Mouse (Mus musculus) neural tube, embryonic 12.5 days (tissue): ENCODE results near the gene Gm10338. TPM values are rescaled to one million over a fixed set of nuclear protein-coding genes. Genes with fewer than 3 reads are reported as not detected.
A peak's percentile ranks its signal among the peaks of the same experiment; 100 is the strongest.
"Not testable (repeated sequence)": the region's sequence is repeated elsewhere in the genome, so short reads cannot be mapped to it uniquely, and the experiment has no call there.

Source experiments
- ATAC-seq: fragments of 200-750 bp; cut with Nextera tagmentation; 2 replicates; pipeline ENCODE4 v1.8.0; 2017; ENCODE audit warnings: low read depth, mild to moderate bottlenecking, moderate TSS enrichment, moderate library complexity; ENCODE audit not compliant: low FRiP score
- H3K27ac ChIP-seq: fragments of 300-500 bp; sonication (generic); 2 replicates; pipeline ENCODE4 v1.5.1; 2016
- H3K27me3 ChIP-seq: fragments of 300-500 bp; sonication (generic); replicated peaks from 2 replicates; pipeline ENCODE4 v1.6.1; 2016; ENCODE audit warnings: mild to moderate bottlenecking
- H3K36me3 ChIP-seq: fragments of 300-500 bp; sonication (generic); 2 replicates; pipeline ENCODE4 v1.6.1; 2016; ENCODE audit warnings: mild to moderate bottlenecking
- H3K4me1 ChIP-seq: fragments of 300-500 bp; sonication (generic); 2 replicates; pipeline ENCODE4 v1.6.1; 2016
- H3K4me2 ChIP-seq: fragments of 300-500 bp; sonication (generic); replicated peaks from 2 replicates; pipeline ENCODE4 v1.6.1; 2016; ENCODE audit warnings: mild to moderate bottlenecking
- H3K4me3 ChIP-seq: fragments of 300-500 bp; sonication (generic); 2 replicates; pipeline ENCODE4 v1.5.1; 2016
- H3K9ac ChIP-seq: fragments of 300-500 bp; sonication (generic); 2 replicates; pipeline ENCODE4 v1.6.1; 2016; ENCODE audit warnings: mild to moderate bottlenecking
- H3K9me3 ChIP-seq: fragments of 300-500 bp; sonication (generic); 2 replicates; pipeline ENCODE4 v1.6.1; 2016; ENCODE audit warnings: mild to moderate bottlenecking
- WGBS: fragments of 180-500 bp; shearing (Covaris S2); methylation state at CpG from one replicate; pipeline ENCODE4 v1.1.7; 2016; 5-methylcytosine and 5-hydroxymethylcytosine counted together
- polyA plus RNA-seq: library from polyadenylated mRNA; unstranded; fragments of >200 nt; fragmentation: Nextera tagmentation; extraction: Ambion mirVana; gene quantifications from 2 replicates; pipeline ENCODE4 v1.2.1, GENCODE M21; 2016

Gene Gm10338
- not detected in 2 replicates for polyA plus RNA-seq

DNA sequence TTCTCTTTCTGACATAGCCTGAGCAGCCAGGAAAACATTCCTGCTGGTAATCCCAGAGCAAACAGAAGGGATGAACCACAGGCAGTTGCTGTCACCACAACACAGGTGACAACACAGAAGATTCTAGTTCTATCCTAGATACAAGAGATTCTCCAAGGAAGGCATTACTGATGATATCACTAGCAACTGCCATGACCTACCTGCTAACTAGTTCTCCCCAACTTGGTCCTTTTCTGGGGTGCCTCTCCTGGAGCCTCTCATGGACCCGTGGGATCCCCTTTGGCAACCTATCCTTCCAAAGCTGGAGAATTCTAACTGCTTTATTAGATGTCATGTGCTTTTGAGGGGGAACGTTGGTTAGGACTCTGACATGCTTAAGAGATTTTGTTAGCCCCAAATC is at the start of gene Gm10338:
TSS of gene Gm10338 (minus strand) at position 101 of the 400 bp plus-strand sequence.
- not testable (repeated sequence) for H3K9ac ChIP-seq, H3K4me1 ChIP-seq, H3K4me2 ChIP-seq, H3K36me3 ChIP-seq, H3K27me3 ChIP-seq, ATAC-seq, H3K4me3 ChIP-seq, H3K27ac ChIP-seq, H3K9me3 ChIP-seq
- no CpG with 5 or more reads among the region's 2 CpGs for WGBS

DNA sequence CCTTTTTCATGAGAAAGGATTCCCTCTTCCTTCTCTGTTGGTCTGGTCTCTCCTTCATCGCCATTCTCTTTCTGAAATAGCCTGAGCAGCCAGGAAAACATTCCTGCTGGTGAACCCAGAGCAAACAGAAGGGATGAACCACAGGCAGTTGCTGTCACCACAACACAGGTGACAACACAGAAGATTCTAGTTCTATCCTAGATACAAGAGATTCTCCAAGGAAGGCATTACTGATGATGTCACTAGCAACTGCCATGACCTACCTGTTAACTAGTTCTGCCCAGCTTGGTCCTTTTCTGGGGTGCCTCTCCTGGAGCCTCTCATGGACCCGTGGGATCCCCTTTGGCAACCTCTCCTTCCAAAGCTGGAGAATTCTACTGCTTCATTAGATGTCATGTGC is 48.5 kb upstream of the Gm10338 start, which contains the start of gene Gm10128:
TSS of gene Gm10128 (minus strand) at position 101 of the 400 bp plus-strand sequence.
- not testable (repeated sequence) for H3K27ac ChIP-seq, H3K9me3 ChIP-seq, H3K4me1 ChIP-seq, H3K27me3 ChIP-seq, H3K4me2 ChIP-seq, H3K4me3 ChIP-seq, ATAC-seq, H3K36me3 ChIP-seq, H3K9ac ChIP-seq
- no CpG with 5 or more reads among the region's 2 CpGs for WGBS

DNA sequence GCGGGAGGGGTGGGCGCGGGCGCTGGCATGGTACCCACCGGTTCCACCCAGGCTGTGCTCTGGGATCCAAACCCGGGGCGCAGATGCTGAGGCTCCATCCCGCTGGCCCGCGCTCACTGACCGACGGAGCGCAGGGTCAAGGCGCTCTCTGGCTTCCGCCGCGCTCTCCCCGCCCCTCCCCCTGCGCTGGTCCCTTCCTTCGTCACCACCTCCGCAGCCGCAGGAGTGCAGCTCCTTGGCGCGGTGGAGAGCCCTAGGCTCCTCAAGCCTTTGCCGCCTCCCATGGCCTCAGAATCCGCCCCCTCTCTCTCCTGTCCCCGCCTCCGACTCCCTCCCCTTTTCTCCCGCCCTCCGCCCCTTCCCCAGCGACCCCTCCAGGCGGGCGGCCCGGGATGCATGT is 27.0 kb downstream of the Gm10338 start, which contains the start of gene Gm3558:
TSS of gene Gm3558 (minus strand) at position 185 of the 400 bp plus-strand sequence.
- H3K4me2 ChIP-seq = peak within 1 kb of the TSS; percentile 66
- H3K9ac ChIP-seq = 0 out of 2 replicates have a peak within 1 kb of the TSS, but pooled peaks have one; percentile 21
- H3K9me3 ChIP-seq, ATAC-seq, H3K27ac ChIP-seq, H3K27me3 ChIP-seq, H3K4me1 ChIP-seq, H3K36me3 ChIP-seq: not testable (repeated sequence)
- 0% methylated on average over 1 of the region's 34 CpGs for WGBS
- peak within 1 kb of the TSS; percentile 45 for H3K4me3 ChIP-seq

DNA sequence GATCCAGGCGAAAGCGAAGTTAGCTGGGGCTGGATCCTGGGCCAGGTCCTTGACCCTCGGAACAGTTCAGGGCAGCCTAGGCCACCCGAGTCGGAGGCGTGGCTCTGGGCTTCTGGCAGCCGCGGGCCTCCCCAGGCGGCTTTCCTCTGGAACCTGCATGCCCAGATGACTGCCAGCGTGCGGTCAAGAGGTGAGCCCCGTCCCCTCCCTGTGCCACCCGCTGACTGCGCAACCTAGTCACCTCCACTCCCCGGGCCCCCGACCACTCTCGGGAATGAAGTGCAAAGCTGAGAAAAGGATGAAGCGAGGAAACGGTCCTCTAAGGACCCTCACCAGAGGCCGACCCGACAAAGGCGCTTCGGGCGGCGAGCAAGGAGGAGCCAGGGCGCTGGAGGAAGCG is 27.5 kb downstream of the Gm10338 start:
- 0 out of 2 replicates have a peak overlapping the region, but pooled peaks have one; percentile 21 for H3K9ac ChIP-seq
- 1% methylated on average over 19 of the region's 27 CpGs for whole genome bisulfite sequencing
- H3K4me1 ChIP-seq, H3K27me3 ChIP-seq, H3K36me3 ChIP-seq, H3K27ac ChIP-seq, H3K9me3 ChIP-seq, ATAC-seq: not testable (repeated sequence)
- H3K4me2 ChIP-seq = peak overlapping the region; percentile 66
- peak overlapping the region; percentile 45 for H3K4me3 ChIP-seq

DNA sequence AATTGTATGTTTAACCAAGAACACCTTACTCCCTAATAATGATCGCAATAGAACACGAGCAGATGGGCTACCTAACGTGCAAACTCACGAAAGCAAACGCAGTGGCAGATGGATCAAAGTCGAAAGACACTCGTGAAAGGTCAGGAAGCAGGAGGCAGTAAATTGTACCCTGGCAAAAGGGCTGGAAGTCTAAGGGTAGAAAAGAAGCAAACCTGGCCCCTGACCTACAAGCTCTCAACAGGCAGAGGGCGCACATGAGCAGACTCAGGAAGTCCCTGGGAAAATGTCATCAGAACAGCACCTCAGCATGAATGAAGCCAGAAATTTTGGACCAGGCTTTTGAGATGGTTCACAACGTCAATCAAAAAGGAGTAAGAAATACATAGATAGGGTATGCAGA is 28.1 kb downstream of the Gm10338 start:
- not testable (repeated sequence) for H3K9ac ChIP-seq, H3K27me3 ChIP-seq, H3K4me3 ChIP-seq, ATAC-seq, H3K4me1 ChIP-seq, H3K27ac ChIP-seq, H3K36me3 ChIP-seq, H3K9me3 ChIP-seq, H3K4me2 ChIP-seq
- WGBS = 4% methylated on average over 8 of the region's 9 CpGs

Other genes starting within 250 kb of the Gm10338 start
- gene Gm8374, start 230.5 kb downstream of the Gm10338 start, polyA plus RNA-seq = not detected in 2 replicates
- gene Gm3755, start 144.7 kb downstream of the Gm10338 start, polyA plus RNA-seq = 0.23 TPM in 1 of 2 replicates, not detected in the other
- 3.9 and 4.1 TPM in 2 replicates for gene Gm3752, start 111.8 kb downstream of the Gm10338 start, polyA plus RNA-seq
- 1.9 and 2.7 TPM in 2 replicates for gene Gm3558, start 27.0 kb downstream of the Gm10338 start, polyA plus RNA-seq
- gene Gm10128, start 48.4 kb upstream of the Gm10338 start, polyA plus RNA-seq = not detected in 2 replicates
- gene Gm26661, start 196.0 kb upstream of the Gm10338 start, polyA plus RNA-seq = not detected in 2 replicates
- 16.2 and 16.8 TPM in 2 replicates for gene Flnb, start 222.4 kb upstream of the Gm10338 start, polyA plus RNA-seq